Mouse (Mus musculus) forebrain, embryonic 11.5 days (tissue): ENCODE data around the gene Eif4a1. TPM values are rescaled to one million over a fixed set of nuclear protein-coding genes. Genes with fewer than 3 reads are reported as not detected.
"Not testable (repeated sequence)": the region's sequence is repeated elsewhere in the genome, so short reads cannot be mapped to it uniquely, and the experiment has no call there.

Experiments used
- ATAC-seq: fragments of 200-750 bp; cut with Nextera tagmentation; replicated peaks from 2 replicates; pipeline ENCODE4 v1.8.0; 2017; ENCODE audit warnings: moderate TSS enrichment; ENCODE audit not compliant: low FRiP score
- DNase-seq: peaks from one replicate; pipeline ENCODE4 v3.0.0-alpha.2; 2017; ENCODE audit warnings: low spot score
- H3K27ac ChIP-seq: fragments of 300-500 bp; sonication (generic); 2 replicates; pipeline ENCODE4 v1.5.1; 2014; ENCODE audit warnings: low read depth, low read length
- H3K27me3 ChIP-seq: fragments of 300-500 bp; sonication (generic); 2 replicates; pipeline ENCODE4 v1.6.1; 2014; ENCODE audit warnings: mild to moderate bottlenecking, low read length, mixed read lengths; ENCODE audit not compliant: control insufficient read depth, insufficient read depth
- H3K36me3 ChIP-seq: fragments of 300-500 bp; sonication (generic); 2 replicates; pipeline ENCODE4 v1.6.1; 2014; ENCODE audit warnings: mild to moderate bottlenecking, low read length, moderate library complexity, mixed read lengths; ENCODE audit not compliant: control insufficient read depth, insufficient read depth
- H3K4me1 ChIP-seq: fragments of 300-500 bp; sonication (generic); replicated peaks from 2 replicates; pipeline ENCODE4 v1.6.1; 2014; ENCODE audit warnings: low read length, mixed read lengths; ENCODE audit not compliant: control insufficient read depth, insufficient read depth
- H3K4me2 ChIP-seq: fragments of 300-500 bp; sonication (generic); 2 replicates; pipeline ENCODE4 v1.6.1; 2014; ENCODE audit warnings: low read depth, mild to moderate bottlenecking, low read length, moderate library complexity, mixed read lengths; ENCODE audit not compliant: severe bottlenecking
- H3K4me3 ChIP-seq: fragments of 300-500 bp; sonication (generic); 2 replicates; pipeline ENCODE4 v1.5.1; 2014; ENCODE audit warnings: low read depth, low read length
- H3K9ac ChIP-seq: fragments of 300-500 bp; sonication (generic); 2 replicates; pipeline ENCODE4 v1.6.1; 2014; ENCODE audit warnings: low read length
- H3K9me3 ChIP-seq: fragments of 300-500 bp; sonication (generic); 2 replicates; pipeline ENCODE4 v1.6.1; 2016; ENCODE audit warnings: low read length, mixed read lengths; ENCODE audit not compliant: control insufficient read depth
- WGBS: fragments of 180-500 bp; shearing (Covaris S2); extraction: QIAGEN DNeasy Blood & Tissue Kit; methylation state at CpG from one replicate; pipeline ENCODE4 v1.1.7; 2014; 5-methylcytosine and 5-hydroxymethylcytosine counted together
- microRNA counts: library from miRNA; unstranded; fragments of <30 nt; microRNA quantifications from one replicate; lab custom pipeline; 2015
- microRNA-seq: library from miRNA; unstranded; fragments of <30 nt; microRNA quantifications from one replicate; pipeline ENCODE4, GENCODE M21; 2016; ENCODE audit not compliant: insufficient number of aligned reads
- polyA plus RNA-seq: library from polyadenylated mRNA; unstranded; fragments of >200 nt; fragmentation: Nextera tagmentation; extraction: Ambion mirVana; gene quantifications from 2 replicates; pipeline ENCODE4 v1.2.1, GENCODE M21; 2014

Gene Eif4a1
- polyA plus RNA-seq, 1 experiment from 2014 or later = 827 TPM

DNA sequence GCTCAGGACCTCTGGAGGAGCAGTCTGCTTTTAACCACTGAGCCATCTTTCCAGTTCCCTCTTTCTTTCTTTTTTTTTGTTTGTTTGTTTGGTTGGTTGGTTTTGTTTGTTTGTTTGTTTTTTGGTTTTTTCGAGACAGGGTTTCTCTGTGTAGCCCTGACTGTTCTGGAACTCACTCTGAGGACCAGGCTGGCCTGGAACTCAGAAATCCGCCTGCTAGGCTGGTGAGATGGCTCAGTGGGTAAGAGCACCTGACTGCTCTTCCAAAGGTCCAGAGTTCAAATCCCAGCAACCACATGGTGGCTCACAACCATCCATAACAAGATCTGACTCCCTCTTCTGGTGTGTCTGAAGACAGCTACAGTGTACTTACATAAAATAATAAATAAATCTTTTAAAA lies 47.9 kb downstream of the Eif4a1 start:
- not testable (repeated sequence) for H3K4me1 ChIP-seq, H3K27me3 ChIP-seq, H3K36me3 ChIP-seq, ATAC-seq, DNase-seq, H3K4me3 ChIP-seq, H3K27ac ChIP-seq, H3K9me3 ChIP-seq, H3K4me2 ChIP-seq, H3K9ac ChIP-seq
- 81% methylated on average over 2 of the region's 2 CpGs for WGBS

DNA sequence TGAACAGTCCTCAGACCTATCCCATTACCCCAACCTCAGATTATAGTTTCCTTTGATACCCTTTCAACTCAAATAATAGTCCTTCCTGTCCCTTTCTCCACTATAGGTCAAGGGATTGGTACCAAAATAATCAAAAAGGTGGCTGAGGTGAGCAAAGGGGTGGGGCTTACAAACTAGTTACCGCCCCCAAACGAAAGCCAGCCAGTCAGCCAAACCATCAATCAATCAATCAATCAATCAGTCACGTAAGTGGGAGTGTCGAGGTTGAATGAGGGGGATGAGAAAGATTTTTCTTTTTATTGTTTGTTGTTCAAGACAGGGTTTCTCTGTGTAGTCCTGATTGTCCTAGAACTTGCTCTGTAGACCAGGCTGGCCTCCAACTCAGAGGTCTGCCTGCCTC lies 49.2 kb downstream of the Eif4a1 start:
- ATAC-seq (no peak), DNase-seq (no peak)
- H3K27me3 ChIP-seq = no peaks in the 10 kb centered on the region
- H3K4me3 ChIP-seq = no peak overlapping the region
- H3K9ac ChIP-seq = no peak overlapping the region; the same call in 1 of the 2 replicates
- H3K9me3 ChIP-seq = no peaks in the 10 kb centered on the region
- 79% methylated on average over 4 of the region's 4 CpGs for WGBS
- H3K27ac ChIP-seq = no peak overlapping the region
- peak overlapping the region; percentile 78; the same call in 1 of the 2 replicates for H3K4me2 ChIP-seq
- peaks cover 7% of the 10 kb centered on the region for H3K4me1 ChIP-seq
- no peaks in the 10 kb centered on the region for H3K36me3 ChIP-seq

DNA sequence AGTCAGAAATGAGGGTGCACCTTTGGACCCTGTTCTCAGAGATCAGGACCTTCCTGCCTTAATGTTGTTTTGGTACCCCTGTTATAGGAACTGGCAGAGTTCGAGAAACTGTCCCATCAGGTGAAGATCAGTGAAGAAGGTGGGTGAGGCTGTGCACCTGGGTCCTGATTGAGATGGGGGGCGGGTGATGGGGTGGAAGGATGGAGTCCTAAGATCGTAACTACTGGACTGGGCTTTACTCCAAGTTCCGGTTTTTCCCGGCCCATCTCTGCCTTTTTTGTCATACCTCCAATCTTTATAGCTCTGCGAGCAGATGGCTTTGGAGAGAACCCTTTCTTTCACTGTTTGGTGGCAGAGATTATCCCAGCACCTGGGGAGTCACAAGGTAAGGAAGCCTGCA lies 49.8 kb downstream of the Eif4a1 start:
- Histone ChIP-seq H3K36me3 (no peaks in the 10 kb centered on the region), H3K4me2 (peak overlapping the region; percentile 78), H3K4me3 (peak overlapping the region; percentile 38), H3K9me3 (no peaks in the 10 kb centered on the region), H3K27me3 (no peaks in the 10 kb centered on the region), H3K27ac (no peak overlapping the region), H3K4me1 (peaks cover 7% of the 10 kb centered on the region), H3K9ac (peak overlapping the region; percentile 67)
- WGBS = 39% methylated on average over 6 of the region's 6 CpGs
- ATAC-seq (no peak), DNase-seq (no peak)

DNA sequence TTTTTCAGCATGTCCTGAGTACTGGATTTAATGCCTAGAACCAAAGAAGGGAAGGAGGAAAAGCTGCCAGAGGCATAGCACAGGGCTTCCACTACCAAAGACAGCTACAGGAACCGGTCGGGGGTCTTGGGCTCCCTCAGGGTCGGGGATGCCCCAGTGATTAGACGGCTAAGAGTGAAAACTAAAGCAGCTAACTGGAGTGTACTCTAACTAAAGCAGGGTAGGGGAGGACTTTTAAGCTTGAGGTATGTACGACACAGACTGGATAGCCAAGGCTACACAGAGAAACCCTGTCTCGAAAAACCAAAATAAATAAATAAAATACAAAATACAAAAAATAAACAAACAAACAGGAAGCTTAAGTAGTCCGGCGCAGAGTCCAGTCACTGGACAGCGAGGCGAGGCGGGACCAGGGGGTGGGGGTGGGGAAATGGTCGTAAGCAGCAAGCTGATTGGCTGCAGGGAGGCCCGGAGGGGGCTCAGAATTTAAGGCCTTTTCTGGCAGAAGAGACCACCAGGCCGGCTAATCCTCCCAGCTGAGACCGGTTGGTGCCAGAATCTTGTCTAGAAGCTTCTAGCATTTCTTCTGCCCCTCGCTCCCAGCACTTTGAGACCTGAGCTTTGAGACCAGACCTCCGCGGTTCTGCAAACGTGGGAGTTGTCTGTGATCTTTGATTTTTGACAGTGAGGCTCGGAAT lies 50.5 kb downstream of the Eif4a1 start, which contains the start of gene Sat2:
Gene Sat2, plus strand, starts transcription at position 454 of the 698 bp plus-strand sequence.
- H3K9ac ChIP-seq = peak within 1 kb of the TSS; percentile 67
- peak; percentile 87 for DNase-seq

DNA sequence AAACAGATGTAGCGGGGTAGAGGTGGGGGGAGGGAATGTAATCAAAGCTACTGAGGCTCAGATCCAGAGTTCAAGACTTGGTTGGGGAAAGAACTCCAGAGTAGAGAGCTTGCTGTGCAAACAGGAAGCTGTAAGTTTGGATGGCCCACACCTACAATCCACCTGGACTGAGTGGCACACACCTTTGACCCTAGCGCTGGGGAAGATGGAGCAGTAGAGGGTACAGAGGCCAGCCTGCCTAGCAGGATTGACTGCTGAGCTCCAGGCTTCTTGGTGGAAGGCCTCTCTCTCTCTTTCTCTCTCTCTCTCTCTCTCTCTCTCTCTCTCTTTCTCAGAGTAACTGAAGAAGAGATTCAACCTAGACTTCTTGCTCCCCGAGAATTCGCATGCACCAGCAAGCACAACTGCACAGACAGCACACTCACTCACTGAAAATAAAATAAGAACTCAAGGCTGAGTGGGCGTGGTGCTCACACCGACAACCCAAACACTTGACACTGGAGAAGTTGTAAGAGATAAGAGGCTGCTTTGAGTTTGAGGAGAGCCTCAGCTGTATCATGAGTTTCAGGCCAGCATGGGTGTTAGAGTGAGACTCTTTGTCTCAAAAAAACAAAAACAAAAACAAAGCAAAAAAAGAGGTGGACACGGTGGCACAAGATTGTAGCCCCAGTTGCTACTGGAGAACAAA lies 51.7 kb downstream of the Eif4a1 start:
- Histone ChIP-seq H3K4me3 (no peak overlapping the region), H3K4me2 (no peak overlapping the region), H3K9me3 (no peaks in the 10 kb centered on the region), H3K36me3 (no peaks in the 10 kb centered on the region), H3K9ac (no peak overlapping the region), H3K4me1 (peaks cover 7% of the 10 kb centered on the region), H3K27me3 (no peaks in the 10 kb centered on the region), H3K27ac (no peak overlapping the region)
- 87% methylated on average over 7 of the region's 7 CpGs for WGBS
- DNase-seq = no peak
- no peak for ATAC-seq

More for the DNA sequence above, 50.5 kb downstream of the Eif4a1 start, which contains the start of gene Sat2:
- peak; percentile 90 for ATAC-seq
- H3K27me3 ChIP-seq = no peaks in the 10 kb centered on the region
- no peak within 1 kb of the TSS for H3K27ac ChIP-seq
- WGBS = 1% methylated on average over 20 of the region's 20 CpGs
- H3K9me3 ChIP-seq = no peaks in the 10 kb centered on the region
- H3K4me2 ChIP-seq = peak within 1 kb of the TSS; percentile 78
- peaks cover 7% of the 10 kb centered on the region for H3K4me1 ChIP-seq
- H3K4me3 ChIP-seq = peak within 1 kb of the TSS; percentile 38
- H3K36me3 ChIP-seq = no peaks in the 10 kb centered on the region

DNA sequence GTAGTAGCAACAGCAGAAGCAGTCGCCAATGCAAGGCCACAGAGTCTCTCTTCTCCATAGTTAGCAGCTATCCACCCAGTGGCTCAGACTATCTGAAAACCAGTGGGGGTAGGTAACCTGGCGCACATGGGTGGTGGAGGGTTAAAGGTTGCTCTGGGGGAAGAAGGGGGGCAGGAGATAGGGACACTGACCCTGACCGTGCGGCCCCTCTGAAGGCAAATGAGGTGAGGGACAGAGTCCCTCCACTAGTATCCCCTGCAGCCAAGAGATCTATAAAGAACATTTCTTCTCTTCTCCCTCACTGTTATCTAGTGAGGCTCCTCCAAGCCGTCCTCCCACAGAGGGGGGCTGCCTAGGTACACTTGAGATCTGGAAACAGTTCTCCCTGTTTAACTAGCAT lies 54.4 kb downstream of the Eif4a1 start, which contains the start of gene Shbg:
Gene Shbg, minus strand, starts transcription at position 101 of the 400 bp plus-strand sequence.
- H3K9me3 ChIP-seq = no peaks in the 10 kb centered on the region
- no peak within 1 kb of the TSS for H3K4me2 ChIP-seq
- 63% methylated on average over 5 of the region's 5 CpGs for WGBS
- no peak within 1 kb of the TSS for H3K27ac ChIP-seq
- H3K36me3 ChIP-seq = no peaks in the 10 kb centered on the region
- H3K9ac ChIP-seq = no peak within 1 kb of the TSS
- no peak within 1 kb of the TSS for H3K4me3 ChIP-seq
- ATAC-seq = no peak
- peaks cover 5% of the 10 kb centered on the region for H3K4me1 ChIP-seq
- H3K27me3 ChIP-seq = no peaks in the 10 kb centered on the region
- no peak for DNase-seq

MicroRNAs encoded within 50 kb of the gene (microRNA counts, 519-probe panel; counts per million panel counts)
- microRNA mmu-miR-1934 (lab: Ali Mortazavi, UCI) (31.2 counts per million), microRNA mmu-miR-467f (lab: Ali Mortazavi, UCI) (551 counts per million, percentile 0 among the panel's probes with 10 or more counts)

Small RNA genes lying within 50 kb of the gene (microRNA-seq; reads per million reads assigned to microRNA genes)
- gene Mir1934 (5.0 reads per million), gene Mir467f (not detected)

Other genes starting within 250 kb of the Eif4a1 start
- gene Dnah2, start 123.3 kb downstream of the Eif4a1 start, polyA plus RNA-seq = 2.1 and 2.6 TPM in 2 replicates
- 13.1 and 14.9 TPM in 2 replicates for gene Efnb3, start 112.2 kb downstream of the Eif4a1 start, polyA plus RNA-seq
- 39.3 and 44.1 TPM in 2 replicates for gene Wrap53, start 92.2 kb downstream of the Eif4a1 start, polyA plus RNA-seq
- gene Trp53, start 92.1 kb downstream of the Eif4a1 start, polyA plus RNA-seq = 168 and 175 TPM in 2 replicates
- 9.3 and 12.6 TPM in 2 replicates for gene Atp1b2, start 66.5 kb downstream of the Eif4a1 start, polyA plus RNA-seq
- gene Shbg, start 54.5 kb downstream of the Eif4a1 start, polyA plus RNA-seq = not detected in 2 replicates
- 13.9 and 17.7 TPM in 2 replicates for gene Sat2, start 50.4 kb downstream of the Eif4a1 start, polyA plus RNA-seq
- gene Fxr2, start 39.4 kb downstream of the Eif4a1 start, polyA plus RNA-seq = 33.6 and 44.1 TPM in 2 replicates
- gene Sox15, start 17.1 kb downstream of the Eif4a1 start, polyA plus RNA-seq = not detected in 2 replicates
- 39.0 TPM in 2 replicates for gene Mpdu1, start 9.8 kb downstream of the Eif4a1 start, polyA plus RNA-seq
- 6.3 and 6.4 TPM in 2 replicates for gene Cd68, start 6.3 kb downstream of the Eif4a1 start, polyA plus RNA-seq
- 110 and 117 TPM in 2 replicates for gene Senp3, start 9.7 kb upstream of the Eif4a1 start, polyA plus RNA-seq
- not detected in 2 replicates for gene Tnfsf13, start 13.4 kb upstream of the Eif4a1 start, polyA plus RNA-seq
- gene Tnfsf12, start 23.4 kb upstream of the Eif4a1 start, polyA plus RNA-seq = 2.4 TPM in 2 replicates
- gene Tnfsfm13, start 23.7 kb upstream of the Eif4a1 start, polyA plus RNA-seq = 0.60 and 1.2 TPM in 2 replicates
- gene Polr2a, start 86.2 kb upstream of the Eif4a1 start, polyA plus RNA-seq = 61.2 and 65.7 TPM in 2 replicates
- not detected in 2 replicates for gene Slc35g3, start 89.5 kb upstream of the Eif4a1 start, polyA plus RNA-seq
- gene Zbtb4, start 93.5 kb upstream of the Eif4a1 start, polyA plus RNA-seq = 1.1 and 1.4 TPM in 2 replicates
- gene Chrnb1, start 123.5 kb upstream of the Eif4a1 start, polyA plus RNA-seq = 0.73 and 1.1 TPM in 2 replicates
- gene Fgf11, start 129.4 kb upstream of the Eif4a1 start, polyA plus RNA-seq = 1.3 and 1.7 TPM in 2 replicates
- 0.32 and 0.65 TPM in 2 replicates for gene Tmem102, start 133.2 kb upstream of the Eif4a1 start, polyA plus RNA-seq
- gene Gm39566, start 142.9 kb upstream of the Eif4a1 start, polyA plus RNA-seq = not detected in 2 replicates
- gene Spem2, start 146.0 kb upstream of the Eif4a1 start, polyA plus RNA-seq = not detected in 2 replicates
- gene Spem1, start 149.8 kb upstream of the Eif4a1 start, polyA plus RNA-seq = 0.53 TPM in 1 of 2 replicates, not detected in the other
- 11.0 and 11.1 TPM in 2 replicates for gene Nlgn2, start 165.4 kb upstream of the Eif4a1 start, polyA plus RNA-seq
- gene Tmem256, start 166.1 kb upstream of the Eif4a1 start, polyA plus RNA-seq = 250 and 283 TPM in 2 replicates
- gene Plscr3, start 174.0 kb upstream of the Eif4a1 start, polyA plus RNA-seq = 64.6 and 71.9 TPM in 2 replicates
- gene Tnk1, start 186.3 kb upstream of the Eif4a1 start, polyA plus RNA-seq = 0.73 TPM in 2 replicates
- 0.40 TPM in 1 of 2 replicates, not detected in the other for gene Tmem95, start 205.6 kb upstream of the Eif4a1 start, polyA plus RNA-seq
- 2.9 and 3.0 TPM in 2 replicates for gene Kctd11, start 209.0 kb upstream of the Eif4a1 start, polyA plus RNA-seq
- gene Acap1, start 223.1 kb upstream of the Eif4a1 start, polyA plus RNA-seq = 0.52 and 0.75 TPM in 2 replicates
- gene 2810408A11Rik, start 228.6 kb upstream of the Eif4a1 start, polyA plus RNA-seq = 17.2 and 17.6 TPM in 2 replicates
- 16.4 and 23.0 TPM in 2 replicates for gene Neurl4, start 228.6 kb upstream of the Eif4a1 start, polyA plus RNA-seq
- gene Gps2, start 241.5 kb upstream of the Eif4a1 start, polyA plus RNA-seq = 99.2 and 106 TPM in 2 replicates
- 2,045 and 2,063 TPM in 2 replicates for gene Eif5a, start 249.5 kb upstream of the Eif4a1 start, polyA plus RNA-seq